Mouse (Mus musculus): ENCODE data around the gene Thsd7b. TPM values are rescaled to one million over a fixed set of nuclear protein-coding genes. Genes with fewer than 3 reads are reported as not detected.
"Not testable (repeated sequence)": the region's sequence is repeated elsewhere in the genome, so short reads cannot be mapped to it uniquely, and the experiment has no call there.

The Thsd7b gene
- polyA plus RNA-seq, 1 experiment from 2014 or later, result 3.3 TPM

GRCm38 (mm10) chr1:129644252-129644861 lies 371.3 kb downstream of the Thsd7b start:
- H3K9ac ChIP-seq, result no peak overlapping the region
- H3K4me2 ChIP-seq, result no peak overlapping the region
- no peak overlapping the region for H3K27ac ChIP-seq
- 71% methylated on average over 8 of the region's 8 CpGs for WGBS
- H3K4me3 ChIP-seq, result no peak overlapping the region
- no peaks in the 10 kb centered on the region for H3K4me1 ChIP-seq (replicated peaks)
- no peaks in the 10 kb centered on the region for H3K36me3 ChIP-seq
- H3K27me3 ChIP-seq, result no peaks in the 10 kb centered on the region
- no peaks in the 10 kb centered on the region for H3K9me3 ChIP-seq (replicated peaks)
- no peak for ATAC-seq (replicated peaks; ENCODE audit: insufficient number of reproducible peaks, insufficient read depth, low FRiP score, low read depth)

- H3K4me2 ChIP-seq; H3K27ac ChIP-seq; H3K4me3 ChIP-seq; H3K9ac ChIP-seq; H3K9me3 ChIP-seq (replicated peaks); H3K36me3 ChIP-seq; H3K4me1 ChIP-seq (replicated peaks); ATAC-seq (replicated peaks; ENCODE audit: insufficient number of reproducible peaks, insufficient read depth, low FRiP score, low read depth); H3K27me3 ChIP-seq: not testable (repeated sequence)
- 81% methylated on average over 6 of the region's 6 CpGs for WGBS
These were observed 378.3 kb downstream of the Thsd7b start for GRCm38 (mm10) chr1:129651448-129651847.

- no peak overlapping the region for H3K4me3 ChIP-seq
- H3K9me3 ChIP-seq (replicated peaks), result no peaks in the 10 kb centered on the region
- H3K27me3 ChIP-seq, result no peaks in the 10 kb centered on the region
- ATAC-seq (replicated peaks; ENCODE audit: insufficient number of reproducible peaks, insufficient read depth, low FRiP score, low read depth), result no peak
- no peaks in the 10 kb centered on the region for H3K36me3 ChIP-seq
- 28% methylated on average over 3 of the region's 3 CpGs for WGBS
- H3K9ac ChIP-seq, result no peak overlapping the region
- H3K4me2 ChIP-seq, result no peak overlapping the region
- no peak overlapping the region for H3K27ac ChIP-seq
- no peaks in the 10 kb centered on the region for H3K4me1 ChIP-seq (replicated peaks)
These were observed 384.9 kb downstream of the Thsd7b start for GRCm38 (mm10) chr1:129658045-129658444.

GRCm38 (mm10) chr1:129675878-129676277 lies 402.8 kb downstream of the Thsd7b start:
- H3K9me3 ChIP-seq (replicated peaks), result no peaks in the 10 kb centered on the region
- no peak overlapping the region for H3K9ac ChIP-seq
- H3K4me3 ChIP-seq, result no peak overlapping the region
- H3K27ac ChIP-seq, result no peak overlapping the region
- WGBS, result 76% methylated on average over 1 of the region's 1 CpGs
- no peak for ATAC-seq (replicated peaks; ENCODE audit: insufficient number of reproducible peaks, insufficient read depth, low FRiP score, low read depth)
- no peaks in the 10 kb centered on the region for H3K4me1 ChIP-seq (replicated peaks)
- no peaks in the 10 kb centered on the region for H3K36me3 ChIP-seq
- no peak overlapping the region for H3K4me2 ChIP-seq
- no peaks in the 10 kb centered on the region for H3K27me3 ChIP-seq

- ATAC-seq (replicated peaks; ENCODE audit: insufficient number of reproducible peaks, insufficient read depth, low FRiP score, low read depth), result no peak
- no peaks in the 10 kb centered on the region for H3K27me3 ChIP-seq
- no peaks in the 10 kb centered on the region for H3K4me1 ChIP-seq (replicated peaks)
- no peak overlapping the region for H3K9ac ChIP-seq
- no peaks in the 10 kb centered on the region for H3K36me3 ChIP-seq
- no peaks in the 10 kb centered on the region for H3K9me3 ChIP-seq (replicated peaks)
- H3K27ac ChIP-seq, result no peak overlapping the region
- 59% methylated on average over 4 of the region's 4 CpGs for WGBS
- no peak overlapping the region for H3K4me3 ChIP-seq
- no peak overlapping the region for H3K4me2 ChIP-seq
These were observed 405.7 kb downstream of the Thsd7b start for GRCm38 (mm10) chr1:129678851-129679250.

GRCm38 (mm10) chr1:129705701-129706100 lies 432.6 kb downstream of the Thsd7b start:
- Histone ChIP-seq H3K27me3 (no peaks in the 10 kb centered on the region), H3K4me3 (no peak overlapping the region), H3K4me1 (replicated peaks) (no peaks in the 10 kb centered on the region), H3K36me3 (no peaks in the 10 kb centered on the region), H3K9me3 (replicated peaks) (no peaks in the 10 kb centered on the region), H3K9ac (no peak overlapping the region), H3K27ac (no peak overlapping the region), H3K4me2 (no peak overlapping the region)
- no peak for ATAC-seq (replicated peaks; ENCODE audit: insufficient number of reproducible peaks, insufficient read depth, low FRiP score, low read depth)
- WGBS, result 61% methylated on average over 1 of the region's 1 CpGs

GRCm38 (mm10) chr1:129712706-129713105 lies 439.6 kb downstream of the Thsd7b start:
- Histone ChIP-seq H3K4me3 (no peak overlapping the region), H3K4me2 (no peak overlapping the region), H3K4me1 (replicated peaks) (no peaks in the 10 kb centered on the region), H3K27me3 (no peaks in the 10 kb centered on the region), H3K27ac (no peak overlapping the region), H3K36me3 (no peaks in the 10 kb centered on the region), H3K9me3 (replicated peaks) (no peaks in the 10 kb centered on the region), H3K9ac (no peak overlapping the region)
- ATAC-seq (replicated peaks; ENCODE audit: insufficient number of reproducible peaks, insufficient read depth, low FRiP score, low read depth), result no peak
- WGBS, result 83% methylated on average over 3 of the region's 3 CpGs

GRCm38 (mm10) chr1:129713571-129713970 lies 440.5 kb downstream of the Thsd7b start:
- Histone ChIP-seq H3K4me1 (replicated peaks) (no peaks in the 10 kb centered on the region), H3K27me3 (no peaks in the 10 kb centered on the region), H3K36me3 (no peaks in the 10 kb centered on the region), H3K9me3 (replicated peaks) (no peaks in the 10 kb centered on the region), H3K4me3 (no peak overlapping the region), H3K27ac (no peak overlapping the region), H3K9ac (no peak overlapping the region), H3K4me2 (no peak overlapping the region)
- ATAC-seq (replicated peaks; ENCODE audit: insufficient number of reproducible peaks, insufficient read depth, low FRiP score, low read depth), result no peak
- 82% methylated on average over 3 of the region's 3 CpGs for WGBS

- Histone ChIP-seq H3K27ac (no peak overlapping the region), H3K36me3 (no peaks in the 10 kb centered on the region), H3K9ac (no peak overlapping the region), H3K4me3 (no peak overlapping the region), H3K4me1 (replicated peaks) (no peaks in the 10 kb centered on the region), H3K27me3 (no peaks in the 10 kb centered on the region), H3K9me3 (replicated peaks) (no peaks in the 10 kb centered on the region), H3K4me2 (no peak overlapping the region)
- ATAC-seq (replicated peaks; ENCODE audit: insufficient number of reproducible peaks, insufficient read depth, low FRiP score, low read depth), result no peak
These were observed 446.5 kb downstream of the Thsd7b start for GRCm38 (mm10) chr1:129719592-129719991.

- Histone ChIP-seq H3K9ac (no peak overlapping the region), H3K4me1 (replicated peaks) (no peaks in the 10 kb centered on the region), H3K27ac (no peak overlapping the region), H3K4me3 (no peak overlapping the region), H3K4me2 (no peak overlapping the region), H3K27me3 (no peaks in the 10 kb centered on the region), H3K36me3 (no peaks in the 10 kb centered on the region), H3K9me3 (replicated peaks) (no peaks in the 10 kb centered on the region)
- WGBS, result 57% methylated on average over 2 of the region's 2 CpGs
- ATAC-seq (replicated peaks; ENCODE audit: insufficient number of reproducible peaks, insufficient read depth, low FRiP score, low read depth), result no peak
These were observed 458.9 kb downstream of the Thsd7b start for GRCm38 (mm10) chr1:129731991-129732390.

GRCm38 (mm10) chr1:129747595-129747994 lies 474.5 kb downstream of the Thsd7b start:
- Histone ChIP-seq H3K27ac (no peak overlapping the region), H3K9me3 (replicated peaks) (no peaks in the 10 kb centered on the region), H3K27me3 (no peaks in the 10 kb centered on the region), H3K36me3 (no peaks in the 10 kb centered on the region), H3K4me1 (replicated peaks) (no peaks in the 10 kb centered on the region), H3K4me2 (no peak overlapping the region), H3K9ac (no peak overlapping the region), H3K4me3 (no peak overlapping the region)
- no peak for ATAC-seq (replicated peaks; ENCODE audit: insufficient number of reproducible peaks, insufficient read depth, low FRiP score, low read depth)
- WGBS, result 72% methylated on average over 3 of the region's 3 CpGs

GRCm38 (mm10) chr1:129756548-129757240 lies 483.6 kb downstream of the Thsd7b start:
- no peaks in the 10 kb centered on the region for H3K27me3 ChIP-seq
- no peaks in the 10 kb centered on the region for H3K9me3 ChIP-seq (replicated peaks)
- no peaks in the 10 kb centered on the region for H3K4me1 ChIP-seq (replicated peaks)
- H3K4me2 ChIP-seq, result no peak overlapping the region
- no peak overlapping the region for H3K27ac ChIP-seq
- no peak overlapping the region for H3K9ac ChIP-seq
- 44% methylated on average over 1 of the region's 1 CpGs for WGBS
- no peak for ATAC-seq (replicated peaks; ENCODE audit: insufficient number of reproducible peaks, insufficient read depth, low FRiP score, low read depth)
- H3K4me3 ChIP-seq, result no peak overlapping the region
- H3K36me3 ChIP-seq, result no peaks in the 10 kb centered on the region
